Mouse (Mus musculus) lung, embryonic 14.5 days (tissue): ENCODE measurements around the gene Tbx5. TPM values are rescaled to one million over a fixed set of nuclear protein-coding genes. Genes with fewer than 3 reads are reported as not detected.

ENCODE experiments used
- ATAC-seq: fragments of 200-750 bp; cut with Nextera tagmentation; 2 replicates; pipeline ENCODE4 v1.8.0; 2017; ENCODE audit warnings: mild to moderate bottlenecking, moderate TSS enrichment, moderate library complexity; ENCODE audit not compliant: insufficient read depth
- DNase-seq: peaks from one replicate; pipeline ENCODE4 v3.0.0-alpha.2; 2015
- H3K27ac ChIP-seq: fragments of 300-500 bp; sonication (generic); 2 replicates; pipeline ENCODE4 v1.5.1; 2014; ENCODE audit warnings: low read depth, mild to moderate bottlenecking, moderate library complexity
- H3K27me3 ChIP-seq: fragments of 300-500 bp; sonication (generic); 2 replicates; pipeline ENCODE4 v1.6.1; 2014; ENCODE audit warnings: low read length, control low read depth; ENCODE audit not compliant: insufficient read depth
- H3K36me3 ChIP-seq: fragments of 300-500 bp; sonication (generic); 2 replicates; pipeline ENCODE4 v1.6.1; 2014; ENCODE audit warnings: control low read depth; ENCODE audit not compliant: insufficient read depth
- H3K4me1 ChIP-seq: fragments of 300-500 bp; sonication (generic); 2 replicates; pipeline ENCODE4 v1.6.1; 2014; ENCODE audit warnings: antibody characterized with exemption, control low read depth; ENCODE audit not compliant: insufficient read depth
- H3K4me2 ChIP-seq: fragments of 300-500 bp; sonication (generic); 2 replicates; pipeline ENCODE4 v1.6.1; 2014; ENCODE audit warnings: mild to moderate bottlenecking
- H3K4me3 ChIP-seq: fragments of 300-500 bp; sonication (generic); 2 replicates; pipeline ENCODE4 v1.5.1; 2014; ENCODE audit warnings: low read depth, low read length
- H3K9ac ChIP-seq: fragments of 300-500 bp; sonication (generic); 2 replicates; pipeline ENCODE4 v1.6.1; 2014
- H3K9me3 ChIP-seq: fragments of 300-500 bp; sonication (generic); 2 replicates; pipeline ENCODE4 v1.6.1; 2016; ENCODE audit warnings: low read depth, low read length, control low read depth
- CTCF ChIP-seq: IDR thresholded peaks from 2 replicates; pipeline ENCODE4 v1.5.1; 2016; ENCODE audit warnings: antibody characterized with exemption, low read depth
- WGBS: fragments of 180-500 bp; shearing (Covaris S2); extraction: QIAGEN DNeasy Blood & Tissue Kit; methylation state at CpG from one replicate; pipeline ENCODE4 v1.1.7; 2014; 5-methylcytosine and 5-hydroxymethylcytosine counted together
- polyA plus RNA-seq: library from polyadenylated mRNA; unstranded; fragments of >200 nt; fragmentation: Nextera tagmentation; extraction: Ambion mirVana; gene quantifications from 2 replicates; pipeline ENCODE4 v1.2.1, GENCODE M21; 2014

Gene Tbx5
- polyA plus RNA-seq, 1 experiment from 2014 or later = 59.4 TPM

DNA sequence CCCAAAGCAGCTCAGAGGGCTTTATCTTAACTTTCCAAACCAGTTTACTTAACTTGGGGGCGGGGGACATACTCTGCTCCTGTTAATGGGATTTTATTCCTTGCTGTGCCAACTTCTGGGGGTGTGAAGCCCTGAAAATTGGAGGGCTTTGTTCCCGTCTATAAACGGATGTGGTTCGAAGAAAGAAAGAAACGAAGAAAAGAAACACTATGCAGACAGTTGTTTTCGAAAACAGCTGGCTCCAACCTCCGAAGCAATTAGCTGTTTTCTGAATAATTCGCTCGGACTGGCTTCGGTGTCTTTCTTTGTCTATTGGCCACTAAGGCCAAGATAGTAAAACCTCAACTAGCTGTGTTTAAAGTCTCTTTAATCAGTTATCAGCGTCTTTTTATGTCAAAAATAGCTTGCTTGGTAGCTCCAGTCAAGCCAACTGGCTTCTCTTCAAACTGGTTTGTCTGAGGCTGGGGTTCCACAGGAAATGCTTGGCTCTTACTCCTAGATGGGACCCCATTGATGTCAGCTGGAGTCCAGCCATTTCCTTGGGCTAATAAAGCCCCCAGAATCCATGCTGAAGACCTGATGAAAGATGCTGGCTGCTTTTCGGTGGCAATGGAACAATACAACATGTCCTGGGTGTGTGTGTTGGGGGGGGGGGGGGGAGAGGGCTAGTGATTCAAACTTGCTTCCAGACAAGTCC lies 21.3 kb upstream of the Tbx5 start:
- Histone ChIP-seq H3K27ac (peak overlapping the region; percentile 85), H3K27me3 (peaks cover 36% of the 10 kb centered on the region), H3K4me1 (peaks cover 11% of the 10 kb centered on the region), H3K4me3 (no peak overlapping the region), H3K9ac (no peak overlapping the region), H3K9me3 (no peaks in the 10 kb centered on the region), H3K4me2 (peak overlapping the region; percentile 26), H3K36me3 (no peaks in the 10 kb centered on the region)
- ATAC-seq = peak; percentile 84
- peak; percentile 97 for DNase-seq
- TF ChIP-seq CTCF = no peak
- 22% methylated on average over 12 of the region's 12 CpGs for WGBS

DNA sequence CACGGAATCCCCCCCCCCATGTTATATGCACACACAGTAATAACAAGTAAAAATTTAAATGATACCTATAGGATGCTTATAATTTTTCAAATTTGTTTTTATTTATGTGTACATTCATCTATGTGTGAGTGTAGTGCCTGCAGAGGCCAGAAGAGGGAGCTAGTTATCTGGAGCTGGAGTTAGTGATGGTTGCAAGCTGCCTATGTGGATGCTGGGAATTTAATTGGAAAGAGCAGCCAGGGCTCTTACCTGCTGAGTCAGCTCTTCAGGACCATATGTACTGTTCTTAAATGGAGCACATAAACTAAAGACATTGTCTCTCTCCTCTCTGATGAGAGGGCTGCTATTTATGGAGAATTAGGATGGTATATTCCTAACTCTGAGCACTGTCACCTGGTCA lies 17.2 kb upstream of the Tbx5 start:
- TF ChIP-seq CTCF = peak; percentile 47
- no peak overlapping the region for H3K9ac ChIP-seq
- peaks cover 5% of the 10 kb centered on the region; the same call in 1 of the 2 replicates for H3K4me1 ChIP-seq
- H3K27me3 ChIP-seq = 0 out of 2 replicates have a peak, but pooled peaks cover 3% of the 10 kb centered on the region
- no peak for ATAC-seq
- no peak overlapping the region for H3K4me2 ChIP-seq
- 0 out of 2 replicates have a peak, but pooled peaks cover 3% of the 10 kb centered on the region for H3K36me3 ChIP-seq
- 58% methylated on average over 1 of the region's 1 CpGs for WGBS
- no peak overlapping the region for H3K27ac ChIP-seq
- DNase-seq = no peak
- no peaks in the 10 kb centered on the region for H3K9me3 ChIP-seq
- no peak overlapping the region for H3K4me3 ChIP-seq

DNA sequence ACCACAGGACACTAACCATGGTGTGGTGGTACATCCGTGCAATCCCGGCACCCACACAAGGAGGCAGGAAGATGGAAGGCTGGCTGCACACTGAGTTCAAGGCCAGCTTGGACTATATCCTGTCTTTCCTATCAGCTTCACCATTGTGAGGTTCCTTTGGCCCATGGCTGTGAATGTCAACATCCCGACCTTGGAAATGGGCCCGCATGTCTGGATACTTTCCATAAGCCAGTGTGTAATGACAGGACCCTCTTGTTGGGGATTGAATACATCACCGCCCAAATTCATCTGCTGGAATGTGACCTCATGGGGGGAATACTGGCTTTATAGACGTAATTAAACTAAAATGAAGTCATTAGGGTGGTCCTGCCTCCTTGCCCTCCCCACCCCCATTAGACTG lies 12.0 kb upstream of the Tbx5 start:
- no peaks in the 10 kb centered on the region for H3K27me3 ChIP-seq
- no peak overlapping the region for H3K4me3 ChIP-seq
- no peaks in the 10 kb centered on the region for H3K9me3 ChIP-seq

DNA sequence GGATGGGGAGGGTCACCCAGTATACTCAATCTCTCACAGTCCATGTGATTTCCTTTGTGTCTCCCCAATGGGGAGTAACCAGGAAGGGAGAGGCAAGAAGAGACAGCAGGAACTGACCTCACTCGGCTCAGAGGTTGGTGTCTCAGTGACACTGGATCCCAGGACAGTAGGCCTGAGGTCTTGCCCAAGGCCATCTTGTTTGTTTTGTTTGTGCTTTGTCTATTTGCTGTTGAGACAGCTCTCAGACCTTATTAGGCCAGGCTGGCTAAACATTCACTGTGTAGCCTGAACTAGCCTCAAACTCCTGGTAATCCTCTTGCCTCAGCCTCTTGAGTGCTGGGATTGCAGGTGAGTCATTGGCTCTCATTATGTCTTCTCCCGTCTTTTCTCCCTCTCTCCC lies 11.0 kb upstream of the Tbx5 start:
- Histone ChIP-seq H3K36me3 (peaks cover 12% of the 10 kb centered on the region; the same call in 1 of the 2 replicates), H3K27me3 (no peaks in the 10 kb centered on the region), H3K9ac (no peak overlapping the region), H3K27ac (no peak overlapping the region), H3K4me2 (no peak overlapping the region), H3K9me3 (no peaks in the 10 kb centered on the region), H3K4me1 (peaks cover 2% of the 10 kb centered on the region; the same call in 1 of the 2 replicates), H3K4me3 (no peak overlapping the region)
- 41% methylated on average over 2 of the region's 2 CpGs for WGBS
- no peak for TF ChIP-seq CTCF
- DNase-seq = peak; percentile 1
- no peak for ATAC-seq

More for the DNA sequence above, 12.0 kb upstream of the Tbx5 start:
- Histone ChIP-seq H3K27ac (no peak overlapping the region), H3K36me3 (0 out of 2 replicates have a peak, but pooled peaks cover 8% of the 10 kb centered on the region), H3K9ac (no peak overlapping the region), H3K4me2 (no peak overlapping the region), H3K4me1 (peaks cover 2% of the 10 kb centered on the region; the same call in 1 of the 2 replicates)
- ATAC-seq (peak; percentile 45; the same call in 1 of the 2 replicates), DNase-seq (peak; percentile 60)
- WGBS = 77% methylated on average over 6 of the region's 6 CpGs
- TF ChIP-seq CTCF = no peak

DNA sequence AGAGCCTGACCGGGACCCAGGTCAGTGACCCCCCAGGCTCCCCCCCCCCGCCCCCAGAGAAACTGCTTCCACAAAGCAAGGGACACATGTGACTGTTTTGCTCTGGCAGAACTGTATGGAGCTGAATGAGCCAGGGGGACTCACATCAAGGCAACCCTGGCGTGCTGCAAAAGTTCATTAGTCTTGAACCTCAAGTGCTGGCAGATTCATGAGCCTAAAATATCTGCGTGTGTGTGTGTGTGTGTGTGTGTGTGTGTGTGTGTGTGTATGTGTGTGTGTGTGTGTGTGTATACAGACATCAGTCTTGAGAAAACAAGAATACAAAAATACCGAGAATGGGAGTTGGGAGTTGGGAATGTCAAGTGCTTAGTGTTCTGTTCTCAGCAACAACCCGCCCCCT lies 5.1 kb upstream of the Tbx5 start:
- peak; percentile 56 for DNase-seq

DNA sequence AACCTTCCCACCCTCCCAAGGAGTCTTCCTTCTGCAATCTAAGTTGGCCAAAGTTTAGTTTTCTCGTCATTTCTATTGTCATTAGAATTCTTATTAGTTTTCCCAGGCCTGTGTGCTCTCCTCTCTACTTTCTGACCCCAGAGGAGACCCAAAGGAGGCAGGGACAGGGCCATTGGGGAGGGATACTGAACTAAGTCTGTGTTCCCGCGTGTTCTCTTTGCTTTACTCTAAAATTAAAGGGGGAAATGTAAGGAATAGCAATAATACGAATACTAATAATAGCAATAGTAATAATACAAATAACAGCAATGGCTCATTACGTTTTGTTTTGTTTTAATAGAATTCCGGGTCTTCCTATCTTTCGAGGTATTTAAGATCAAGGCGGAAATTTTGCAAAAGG lies 1.9 kb upstream of the Tbx5 start:
- peaks cover 32% of the 10 kb centered on the region for H3K27me3 ChIP-seq
- H3K36me3 ChIP-seq = peaks cover 8% of the 10 kb centered on the region; the same call in 1 of the 2 replicates
- peaks cover 8% of the 10 kb centered on the region; the same call in 1 of the 2 replicates for H3K4me1 ChIP-seq
- no peaks in the 10 kb centered on the region for H3K9me3 ChIP-seq
- H3K27ac ChIP-seq = peak overlapping the region; percentile 97
- H3K4me3 ChIP-seq = peak overlapping the region; percentile 63
- H3K4me2 ChIP-seq = peak overlapping the region; percentile 84
- DNase-seq (no peak), ATAC-seq (no peak)
- 7% methylated on average over 8 of the region's 8 CpGs for WGBS
- TF ChIP-seq CTCF = no peak
- H3K9ac ChIP-seq = peak overlapping the region; percentile 98

More for the DNA sequence above, 5.1 kb upstream of the Tbx5 start:
- H3K9ac ChIP-seq = no peak overlapping the region
- no peaks in the 10 kb centered on the region for H3K9me3 ChIP-seq
- peaks cover 13% of the 10 kb centered on the region; the same call in 1 of the 2 replicates for H3K36me3 ChIP-seq
- H3K4me3 ChIP-seq = no peak overlapping the region
- H3K27me3 ChIP-seq = peaks cover 14% of the 10 kb centered on the region
- H3K27ac ChIP-seq = no peak overlapping the region
- no peak for TF ChIP-seq CTCF
- 39% methylated on average over 6 of the region's 6 CpGs for WGBS
- H3K4me2 ChIP-seq = no peak overlapping the region
- peaks cover 10% of the 10 kb centered on the region; the same call in 1 of the 2 replicates for H3K4me1 ChIP-seq
- ATAC-seq = no peak

DNA sequence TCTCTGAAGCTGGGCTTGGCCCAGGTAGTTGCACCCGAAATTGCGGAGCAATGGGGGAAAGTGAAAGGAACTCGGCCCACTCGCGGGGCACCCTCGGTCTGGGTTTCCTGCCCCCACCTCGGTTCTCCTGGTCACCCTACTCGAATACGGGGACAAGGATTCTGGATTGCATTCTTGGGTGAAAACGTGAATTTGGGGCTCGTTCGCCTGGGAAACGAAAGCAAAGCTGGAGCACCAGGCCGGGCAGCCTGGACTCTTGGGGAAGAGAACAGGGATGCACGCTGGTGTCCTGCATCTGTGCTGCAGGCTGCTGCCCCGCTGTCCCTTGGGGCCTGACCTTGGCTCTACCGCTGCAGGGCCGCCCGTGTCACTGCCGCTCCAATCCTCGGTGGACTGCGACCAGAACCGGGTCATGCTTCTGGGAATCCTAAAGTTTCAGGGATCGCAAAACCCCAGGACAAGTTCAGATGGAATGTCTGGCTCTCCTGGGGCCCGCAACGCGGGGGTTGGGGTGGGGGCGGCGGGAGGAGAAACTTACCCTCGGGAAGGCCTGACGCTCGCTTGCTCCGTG lies 1.2 kb upstream of the Tbx5 start:
- under 1% methylated on average over 33 of the region's 33 CpGs for WGBS
- DNase-seq (no peak), ATAC-seq (no peak)
- peak overlapping the region; percentile 97 for H3K27ac ChIP-seq
- TF ChIP-seq CTCF = no peak
- H3K4me1 ChIP-seq = peaks cover 8% of the 10 kb centered on the region; the same call in 1 of the 2 replicates
- no peaks in the 10 kb centered on the region for H3K9me3 ChIP-seq
- peaks cover 7% of the 10 kb centered on the region; the same call in 1 of the 2 replicates for H3K36me3 ChIP-seq
- peak overlapping the region; percentile 84 for H3K4me2 ChIP-seq
- peaks cover 33% of the 10 kb centered on the region for H3K27me3 ChIP-seq
- H3K9ac ChIP-seq = peak overlapping the region; percentile 98
- H3K4me3 ChIP-seq = peak overlapping the region; percentile 63
